Mouse (Mus musculus) intestine, embryonic 15.5 days (tissue): ENCODE data around the gene Orc6. TPM values are rescaled to one million over a fixed set of nuclear protein-coding genes. Genes with fewer than 3 reads are reported as not detected.
A peak's percentile ranks its signal among the peaks of the same experiment; 100 is the strongest.

ENCODE experiments used
- ATAC-seq: fragments of 200-750 bp; cut with Nextera tagmentation; 2 replicates; pipeline ENCODE4 v1.8.0; 2017; ENCODE audit warnings: moderate TSS enrichment, moderate library complexity
- H3K27ac ChIP-seq: fragments of 300-500 bp; sonication (generic); 2 replicates; pipeline ENCODE4 v1.5.1; 2015; ENCODE audit warnings: mild to moderate bottlenecking, inconsistent platforms
- H3K27me3 ChIP-seq: fragments of 300-500 bp; sonication (generic); replicated peaks from 2 replicates; pipeline ENCODE4 v1.6.1; 2015; ENCODE audit warnings: inconsistent platforms
- H3K36me3 ChIP-seq: fragments of 300-500 bp; sonication (generic); 2 replicates; pipeline ENCODE4 v1.6.1; 2015; ENCODE audit warnings: inconsistent platforms
- H3K4me1 ChIP-seq: fragments of 300-500 bp; sonication (generic); replicated peaks from 2 replicates; pipeline ENCODE4 v1.6.1; 2015; ENCODE audit warnings: inconsistent platforms
- H3K4me2 ChIP-seq: fragments of 300-500 bp; sonication (generic); replicated peaks from 2 replicates; pipeline ENCODE4 v1.6.1; 2015; ENCODE audit warnings: mild to moderate bottlenecking, inconsistent platforms
- H3K4me3 ChIP-seq: fragments of 300-500 bp; sonication (generic); replicated peaks from 2 replicates; pipeline ENCODE4 v1.5.1; 2015; ENCODE audit warnings: inconsistent platforms
- H3K9ac ChIP-seq: fragments of 300-500 bp; sonication (generic); 2 replicates; pipeline ENCODE4 v1.6.1; 2015; ENCODE audit warnings: inconsistent platforms
- H3K9me3 ChIP-seq: fragments of 300-500 bp; sonication (generic); 2 replicates; pipeline ENCODE4 v1.6.1; 2016; ENCODE audit warnings: inconsistent platforms
- WGBS: fragments of 180-500 bp; shearing (Covaris S2); methylation state at CpG from one replicate; pipeline ENCODE4 v1.1.7; 2015; 5-methylcytosine and 5-hydroxymethylcytosine counted together
- polyA plus RNA-seq: library from polyadenylated mRNA; unstranded; fragments of >200 nt; fragmentation: Nextera tagmentation; extraction: Ambion mirVana; gene quantifications from 2 replicates; pipeline ENCODE4 v1.2.1, GENCODE M21; 2015

Orc6 gene
- polyA plus RNA-seq, 1 experiment from 2014 or later = 97.2 TPM

- H3K36me3 ChIP-seq = no peaks in the 10 kb centered on the region
- no peak overlapping the region for H3K4me3 ChIP-seq
- no peak for ATAC-seq
- no peak overlapping the region for H3K27ac ChIP-seq
- H3K4me1 ChIP-seq = no peaks in the 10 kb centered on the region
- 79% methylated on average over 9 of the region's 9 CpGs for WGBS
- no peaks in the 10 kb centered on the region for H3K27me3 ChIP-seq
- H3K4me2 ChIP-seq = no peak overlapping the region
- H3K9me3 ChIP-seq = no peaks in the 10 kb centered on the region
- H3K9ac ChIP-seq = no peak overlapping the region
Observed at GRCm38 (mm10) chr8:85327036-85327435, 27.6 kb downstream of the Orc6 start.

- no peak for ATAC-seq
- WGBS = 87% methylated on average over 1 of the region's 1 CpGs
Observed at GRCm38 (mm10) chr8:85329506-85329905, 30.1 kb downstream of the Orc6 start.

GRCm38 (mm10) chr8:85335105-85335504 lies 35.7 kb downstream of the Orc6 start:
- no peaks in the 10 kb centered on the region for H3K27me3 ChIP-seq
- H3K4me1 ChIP-seq = peaks cover 3% of the 10 kb centered on the region; the same call in 1 of the 2 replicates
- no peak for ATAC-seq
- no peak overlapping the region for H3K4me3 ChIP-seq
- H3K9ac ChIP-seq = no peak overlapping the region
- no peak overlapping the region for H3K27ac ChIP-seq
- H3K4me2 ChIP-seq = peak overlapping the region; percentile 40
- H3K36me3 ChIP-seq = no peaks in the 10 kb centered on the region
- H3K9me3 ChIP-seq = no peaks in the 10 kb centered on the region

More at GRCm38 (mm10) chr8:85329506-85329905, 30.1 kb downstream of the Orc6 start:
- no peak overlapping the region for H3K9ac ChIP-seq
- no peaks in the 10 kb centered on the region for H3K4me1 ChIP-seq
- H3K4me2 ChIP-seq = no peak overlapping the region
- no peaks in the 10 kb centered on the region for H3K27me3 ChIP-seq
- no peaks in the 10 kb centered on the region for H3K9me3 ChIP-seq
- H3K36me3 ChIP-seq = no peaks in the 10 kb centered on the region
- H3K4me3 ChIP-seq = no peak overlapping the region
- H3K27ac ChIP-seq = no peak overlapping the region

- Histone ChIP-seq H3K9ac (no peak overlapping the region), H3K4me3 (peak overlapping the region; percentile 13; the same call in 1 of the 2 replicates), H3K27ac (peak overlapping the region; percentile 71), H3K4me1 (peaks cover 3% of the 10 kb centered on the region; the same call in 1 of the 2 replicates), H3K9me3 (no peaks in the 10 kb centered on the region), H3K36me3 (no peaks in the 10 kb centered on the region), H3K4me2 (peak overlapping the region; percentile 40), H3K27me3 (no peaks in the 10 kb centered on the region)
- ATAC-seq = peak; percentile 57
- WGBS = 63% methylated on average over 6 of the region's 6 CpGs
Observed at GRCm38 (mm10) chr8:85336211-85336933, 36.9 kb downstream of the Orc6 start.

- Histone ChIP-seq H3K36me3 (no peaks in the 10 kb centered on the region), H3K4me3 (no peak overlapping the region), H3K4me2 (no peak overlapping the region), H3K9me3 (no peaks in the 10 kb centered on the region), H3K27ac (no peak overlapping the region), H3K4me1 (peaks cover 3% of the 10 kb centered on the region; the same call in 1 of the 2 replicates), H3K9ac (no peak overlapping the region), H3K27me3 (no peaks in the 10 kb centered on the region)
- no peak for ATAC-seq
- WGBS = 58% methylated on average over 4 of the region's 4 CpGs
Observed at GRCm38 (mm10) chr8:85337681-85338080, 38.2 kb downstream of the Orc6 start.

- Histone ChIP-seq H3K36me3 (no peaks in the 10 kb centered on the region), H3K4me2 (no peak overlapping the region), H3K4me1 (peaks cover 3% of the 10 kb centered on the region; the same call in 1 of the 2 replicates), H3K9ac (no peak overlapping the region), H3K9me3 (no peaks in the 10 kb centered on the region), H3K27me3 (no peaks in the 10 kb centered on the region), H3K4me3 (no peak overlapping the region), H3K27ac (no peak overlapping the region)
- peak; percentile 29; the same call in 1 of the 2 replicates for ATAC-seq
- WGBS = 64% methylated on average over 5 of the region's 5 CpGs
Observed at GRCm38 (mm10) chr8:85339871-85340573, 40.6 kb downstream of the Orc6 start.

GRCm38 (mm10) chr8:85353287-85353686 lies 53.9 kb downstream of the Orc6 start:
- H3K27me3 ChIP-seq = no peaks in the 10 kb centered on the region
- no peak overlapping the region for H3K27ac ChIP-seq
- no peak overlapping the region for H3K4me2 ChIP-seq
- no peak overlapping the region for H3K9ac ChIP-seq
- H3K4me1 ChIP-seq = no peaks in the 10 kb centered on the region
- 83% methylated on average over 4 of the region's 4 CpGs for WGBS
- H3K9me3 ChIP-seq = no peaks in the 10 kb centered on the region
- H3K36me3 ChIP-seq = no peaks in the 10 kb centered on the region
- no peak for ATAC-seq
- no peak overlapping the region for H3K4me3 ChIP-seq

Other genes with a start within 250 kb of the Orc6 start
- gene Fbxw9, start 239.6 kb upstream of the Orc6 start, polyA plus RNA-seq = 25.2 and 27.4 TPM in 2 replicates
- not detected in 2 replicates for gene Gm5741, start 231.7 kb upstream of the Orc6 start, polyA plus RNA-seq
- 56.6 and 57.5 TPM in 2 replicates for gene Dhps, start 227.9 kb upstream of the Orc6 start, polyA plus RNA-seq
- gene Wdr83os, start 218.9 kb upstream of the Orc6 start, polyA plus RNA-seq = 133 and 151 TPM in 2 replicates
- gene Wdr83, start 218.3 kb upstream of the Orc6 start, polyA plus RNA-seq = 35.7 and 42.9 TPM in 2 replicates
- 55.4 and 55.7 TPM in 2 replicates for gene Man2b1, start 216.4 kb upstream of the Orc6 start, polyA plus RNA-seq
- gene Zfp791, start 176.5 kb upstream of the Orc6 start, polyA plus RNA-seq = 2.7 TPM in 2 replicates
- not detected in 2 replicates for gene Cks1brt, start 147.7 kb upstream of the Orc6 start, polyA plus RNA-seq
- not detected in 2 replicates for gene Olfr371, start 73.6 kb upstream of the Orc6 start, polyA plus RNA-seq
- gene Vps35, start 170 bp downstream of the Orc6 start, polyA plus RNA-seq = 167 and 190 TPM in 2 replicates
- 11.0 and 11.2 TPM in 2 replicates for gene Mylk3, start 86.7 kb downstream of the Orc6 start, polyA plus RNA-seq
- 36.5 and 39.0 TPM in 2 replicates for gene 4921524J17Rik, start 133.2 kb downstream of the Orc6 start, polyA plus RNA-seq
- gene Gpt2, start 192.9 kb downstream of the Orc6 start, polyA plus RNA-seq = 15.3 and 17.0 TPM in 2 replicates